Mouse (Mus musculus) E14TG2a.4 (cell line): Measurements from ENCODE around the gene 4930518I15Rik.

Source experiments
- CTCF ChIP-seq: conservative IDR thresholded peaks from 2 replicates; pipeline ENCODE4 v1.5.1; 2014; ENCODE audit warnings: low read length
- NANOG ChIP-seq: IDR thresholded peaks from 2 replicates; pipeline ENCODE4 v1.6.1; 2014; ENCODE audit warnings: borderline replicate concordance, low read length, mixed read lengths
- POU5F1 ChIP-seq: IDR thresholded peaks from 2 replicates; pipeline ENCODE4 v1.6.1; 2014; ENCODE audit warnings: low read length, borderline replicate concordance

DNA sequence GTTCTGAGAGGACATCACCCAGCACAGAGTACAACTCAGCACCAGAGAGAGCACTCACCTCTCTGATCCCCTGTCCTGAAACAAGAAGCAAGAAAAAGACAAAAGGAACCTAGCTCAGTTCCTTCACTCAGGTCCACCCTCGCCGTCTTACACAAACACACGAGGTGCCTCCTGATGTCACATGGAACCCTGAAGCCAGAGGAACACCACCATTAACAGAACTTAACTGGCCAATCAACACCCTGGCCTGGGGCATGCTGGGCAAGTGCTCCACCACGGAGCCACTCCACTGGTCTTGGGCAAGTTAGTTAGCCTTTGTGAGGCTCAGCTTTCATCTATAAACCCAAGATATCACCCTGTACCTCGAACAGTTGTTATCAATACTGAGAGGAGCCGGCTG, 50.9 kb downstream of the 4930518I15Rik start:
- TF ChIP-seq CTCF (no peak), POU5F1 (no peak), NANOG (no peak)
